Mouse (Mus musculus): ENCODE data around the gene Hemk1. TPM values are rescaled to one million over a fixed set of nuclear protein-coding genes. Genes with fewer than 3 reads are reported as not detected.

Gene Hemk1
- polyA plus RNA-seq, 1 experiment from 2014 or later = 18.8 TPM

DNA sequence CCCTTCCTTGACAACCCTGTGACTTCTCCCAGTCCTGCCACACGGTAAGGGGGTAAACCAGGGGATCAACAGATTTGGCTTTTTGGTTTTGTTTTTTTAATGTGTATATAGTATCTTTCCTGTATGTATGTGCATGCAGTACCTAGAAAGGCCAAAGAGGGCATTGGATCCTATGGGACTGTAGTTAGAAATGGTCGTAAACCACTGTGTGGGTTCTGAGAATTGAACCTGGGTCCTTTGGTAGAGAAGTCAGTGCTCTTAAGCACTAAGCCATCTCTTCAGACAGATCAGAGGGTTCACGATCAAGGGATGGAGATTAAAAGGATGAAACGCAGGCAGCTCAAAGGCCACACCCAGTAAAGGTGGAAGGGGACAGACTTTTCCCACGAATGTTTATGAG lies 3.1 kb downstream of the Hemk1 start:
- Histone ChIP-seq H3K9me3 (ENCODE audit: control insufficient read depth, low read length) (no peaks in the 10 kb centered on the region), H3K9ac (replicated peaks; ENCODE audit: low read depth, low read length) (no peak overlapping the region), H3K4me3 (replicated peaks; ENCODE audit: low read length) (no peak overlapping the region), H3K36me3 (ENCODE audit: control insufficient read depth, insufficient read depth) (no peaks in the 10 kb centered on the region), H3K27ac (ENCODE audit: low read length) (no peak overlapping the region), H3K4me1 (replicated peaks; ENCODE audit: control insufficient read depth, insufficient read depth, low read length) (peaks cover 14% of the 10 kb centered on the region), H3K4me2 (ENCODE audit: low read length) (no peak overlapping the region), H3K27me3 (replicated peaks; ENCODE audit: control insufficient read depth, insufficient read depth, low read length) (no peaks in the 10 kb centered on the region)
- 92% methylated on average over 5 of the region's 5 CpGs for WGBS
- no peak for ATAC-seq

DNA sequence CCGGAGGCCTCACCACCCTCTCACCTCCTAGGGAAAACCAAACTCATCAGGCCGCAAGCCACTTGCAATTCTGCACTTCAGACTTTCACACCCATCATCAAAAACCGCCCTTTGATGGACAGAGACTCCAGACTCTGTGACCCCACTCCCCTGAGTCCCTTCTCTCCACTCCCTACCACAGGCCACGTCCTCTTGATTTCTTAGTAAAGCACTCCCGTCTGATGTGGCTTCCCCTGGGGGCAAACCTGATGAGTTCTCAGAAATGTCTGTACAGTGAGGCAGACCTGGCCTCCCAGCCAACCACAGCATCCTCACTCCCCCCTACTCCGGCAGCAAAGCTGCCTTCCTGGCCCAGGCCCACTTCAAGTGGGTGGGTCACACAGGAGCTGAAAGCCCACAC lies 3.8 kb downstream of the Hemk1 start:
- peaks cover 12% of the 10 kb centered on the region for H3K4me1 ChIP-seq (replicated peaks; ENCODE audit: control insufficient read depth, insufficient read depth, low read length)
- WGBS = 86% methylated on average over 6 of the region's 6 CpGs

DNA sequence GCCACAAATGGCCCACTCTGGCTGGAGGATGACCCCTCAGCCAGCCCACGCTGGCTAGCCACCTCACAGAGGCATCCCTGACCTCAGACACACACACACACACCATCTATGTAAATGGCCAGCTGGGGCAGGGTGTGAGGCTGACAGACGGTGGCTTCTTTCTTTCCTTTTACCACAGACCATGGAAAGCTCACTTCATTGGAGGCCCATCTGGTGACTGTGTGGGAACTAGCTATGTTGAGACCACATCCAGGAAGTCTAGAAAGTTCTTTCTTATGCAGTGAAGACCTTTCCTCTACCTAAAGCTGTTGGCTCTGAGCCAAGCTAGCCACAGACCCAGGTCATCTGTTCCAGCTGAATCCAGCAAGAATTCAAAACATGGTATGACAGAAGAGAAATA lies 4.5 kb downstream of the Hemk1 start:
- Histone ChIP-seq H3K9ac (replicated peaks; ENCODE audit: low read depth, low read length) (no peak overlapping the region), H3K27ac (ENCODE audit: low read length) (no peak overlapping the region), H3K36me3 (ENCODE audit: control insufficient read depth, insufficient read depth) (no peaks in the 10 kb centered on the region), H3K4me1 (replicated peaks; ENCODE audit: control insufficient read depth, insufficient read depth, low read length) (peaks cover 8% of the 10 kb centered on the region), H3K27me3 (replicated peaks; ENCODE audit: control insufficient read depth, insufficient read depth, low read length) (no peaks in the 10 kb centered on the region), H3K9me3 (ENCODE audit: control insufficient read depth, low read length) (no peaks in the 10 kb centered on the region), H3K4me3 (replicated peaks; ENCODE audit: low read length) (no peak overlapping the region), H3K4me2 (ENCODE audit: low read length) (no peak overlapping the region)
- 73% methylated on average over 2 of the region's 2 CpGs for WGBS
- no peak for ATAC-seq

More for the DNA sequence above, 3.8 kb downstream of the Hemk1 start:
- no peaks in the 10 kb centered on the region for H3K27me3 ChIP-seq (replicated peaks; ENCODE audit: control insufficient read depth, insufficient read depth, low read length)
- no peaks in the 10 kb centered on the region for H3K9me3 ChIP-seq (ENCODE audit: control insufficient read depth, low read length)
- no peak overlapping the region for H3K4me2 ChIP-seq (ENCODE audit: low read length)
- H3K9ac ChIP-seq (replicated peaks; ENCODE audit: low read depth, low read length) = no peak overlapping the region
- H3K36me3 ChIP-seq (ENCODE audit: control insufficient read depth, insufficient read depth) = no peaks in the 10 kb centered on the region
- no peak for ATAC-seq
- H3K4me3 ChIP-seq (replicated peaks; ENCODE audit: low read length) = no peak overlapping the region
- no peak overlapping the region for H3K27ac ChIP-seq (ENCODE audit: low read length)

DNA sequence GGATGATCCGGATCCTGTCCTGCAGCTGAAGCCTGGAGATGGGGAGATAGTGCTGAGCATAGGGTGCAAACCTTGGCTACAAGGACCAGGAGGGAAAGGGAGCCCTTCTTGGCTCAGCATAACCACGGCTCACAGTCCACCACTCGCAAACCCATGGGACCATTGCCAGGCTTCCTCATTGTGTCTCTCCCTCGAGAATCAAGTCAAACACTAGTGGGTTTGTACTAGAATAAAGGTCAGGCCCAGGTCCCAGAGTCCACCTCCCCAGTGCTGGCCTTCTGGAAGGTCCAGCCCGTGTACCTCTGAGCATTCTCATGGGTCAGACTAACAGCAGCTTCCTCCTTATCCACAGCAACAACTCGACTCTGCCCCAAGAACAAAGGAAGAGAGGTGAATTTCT lies 7.4 kb downstream of the Hemk1 start:
- Histone ChIP-seq H3K27me3 (replicated peaks; ENCODE audit: control insufficient read depth, insufficient read depth, low read length) (no peaks in the 10 kb centered on the region), H3K4me2 (ENCODE audit: low read length) (no peak overlapping the region), H3K36me3 (ENCODE audit: control insufficient read depth, insufficient read depth) (no peaks in the 10 kb centered on the region), H3K27ac (ENCODE audit: low read length) (no peak overlapping the region), H3K4me3 (replicated peaks; ENCODE audit: low read length) (no peak overlapping the region), H3K9ac (replicated peaks; ENCODE audit: low read depth, low read length) (no peak overlapping the region), H3K9me3 (ENCODE audit: control insufficient read depth, low read length) (no peaks in the 10 kb centered on the region), H3K4me1 (replicated peaks; ENCODE audit: control insufficient read depth, insufficient read depth, low read length) (no peaks in the 10 kb centered on the region)
- no peak for ATAC-seq
- 79% methylated on average over 6 of the region's 6 CpGs for WGBS

DNA sequence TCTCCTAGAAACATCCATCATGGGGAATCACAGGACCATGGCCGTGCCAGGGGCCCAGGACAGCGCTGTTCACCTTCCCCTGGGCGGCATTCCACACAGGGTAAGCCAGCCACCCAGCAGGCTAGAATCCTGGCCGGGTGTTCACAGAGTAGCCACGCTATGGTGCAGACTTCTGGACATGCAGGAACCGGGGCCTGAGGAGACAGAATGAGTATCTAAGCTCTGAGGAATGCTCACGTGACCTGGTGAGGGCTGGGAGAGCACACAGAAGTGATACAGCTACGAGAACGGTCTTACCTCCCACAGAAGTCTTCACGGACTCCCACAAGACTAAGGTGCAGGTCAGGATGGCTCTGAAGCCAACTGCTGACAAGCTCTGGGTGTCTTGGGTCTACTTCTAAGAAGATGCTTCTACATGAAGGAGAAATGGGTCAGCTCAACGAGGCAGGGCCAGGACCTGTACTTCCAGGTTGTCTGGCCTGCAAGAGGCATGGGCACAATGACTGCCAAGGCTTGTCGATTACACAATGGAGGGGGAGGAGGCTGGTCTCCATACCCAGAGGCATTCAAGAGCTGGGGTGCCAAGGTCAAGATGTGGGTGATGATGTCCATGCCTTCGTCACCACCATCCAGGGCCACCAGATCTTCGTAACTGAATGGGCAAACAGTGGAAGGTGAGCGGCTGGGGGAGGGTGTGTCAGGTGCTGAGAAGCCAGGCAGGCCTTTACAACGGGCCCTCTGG lies 10.1 kb downstream of the Hemk1 start:
- 92% methylated on average over 16 of the region's 16 CpGs for WGBS
- Histone ChIP-seq H3K9ac (replicated peaks; ENCODE audit: low read depth, low read length) (no peak overlapping the region), H3K36me3 (ENCODE audit: control insufficient read depth, insufficient read depth) (no peaks in the 10 kb centered on the region), H3K4me3 (replicated peaks; ENCODE audit: low read length) (no peak overlapping the region), H3K27me3 (replicated peaks; ENCODE audit: control insufficient read depth, insufficient read depth, low read length) (no peaks in the 10 kb centered on the region), H3K9me3 (ENCODE audit: control insufficient read depth, low read length) (no peaks in the 10 kb centered on the region), H3K4me2 (ENCODE audit: low read length) (no peak overlapping the region), H3K27ac (ENCODE audit: low read length) (no peak overlapping the region), H3K4me1 (replicated peaks; ENCODE audit: control insufficient read depth, insufficient read depth, low read length) (0 out of 2 replicates have a peak, but pooled peaks cover 3% of the 10 kb centered on the region)
- no peak for ATAC-seq

DNA sequence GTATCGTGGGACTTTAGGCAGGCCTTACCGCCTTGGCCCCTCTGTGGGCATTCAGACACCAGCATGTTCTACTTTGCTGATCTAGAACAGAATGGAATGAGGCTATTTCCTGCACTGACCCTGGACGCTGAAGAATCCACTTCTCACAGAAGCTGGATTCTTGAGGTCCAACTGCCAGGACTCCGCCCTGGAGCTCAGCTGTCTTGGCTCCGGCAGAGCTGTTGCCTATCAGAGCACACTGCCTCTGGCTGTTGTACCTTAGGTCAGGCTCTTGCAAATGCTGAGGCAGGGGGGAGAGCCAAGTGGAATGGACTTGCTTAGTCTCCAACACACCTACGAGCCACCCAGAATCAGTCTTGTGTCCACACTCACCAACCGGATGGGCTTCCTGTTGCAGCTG lies 12.2 kb downstream of the Hemk1 start:
- Histone ChIP-seq H3K9ac (replicated peaks; ENCODE audit: low read depth, low read length) (no peak overlapping the region), H3K27ac (ENCODE audit: low read length) (no peak overlapping the region), H3K36me3 (ENCODE audit: control insufficient read depth, insufficient read depth) (no peaks in the 10 kb centered on the region), H3K9me3 (ENCODE audit: control insufficient read depth, low read length) (no peaks in the 10 kb centered on the region), H3K27me3 (replicated peaks; ENCODE audit: control insufficient read depth, insufficient read depth, low read length) (no peaks in the 10 kb centered on the region), H3K4me2 (ENCODE audit: low read length) (no peak overlapping the region), H3K4me1 (replicated peaks; ENCODE audit: control insufficient read depth, insufficient read depth, low read length) (0 out of 2 replicates have a peak, but pooled peaks cover 3% of the 10 kb centered on the region), H3K4me3 (replicated peaks; ENCODE audit: low read length) (no peak overlapping the region)
- WGBS = 89% methylated on average over 7 of the region's 7 CpGs
- ATAC-seq = no peak

DNA sequence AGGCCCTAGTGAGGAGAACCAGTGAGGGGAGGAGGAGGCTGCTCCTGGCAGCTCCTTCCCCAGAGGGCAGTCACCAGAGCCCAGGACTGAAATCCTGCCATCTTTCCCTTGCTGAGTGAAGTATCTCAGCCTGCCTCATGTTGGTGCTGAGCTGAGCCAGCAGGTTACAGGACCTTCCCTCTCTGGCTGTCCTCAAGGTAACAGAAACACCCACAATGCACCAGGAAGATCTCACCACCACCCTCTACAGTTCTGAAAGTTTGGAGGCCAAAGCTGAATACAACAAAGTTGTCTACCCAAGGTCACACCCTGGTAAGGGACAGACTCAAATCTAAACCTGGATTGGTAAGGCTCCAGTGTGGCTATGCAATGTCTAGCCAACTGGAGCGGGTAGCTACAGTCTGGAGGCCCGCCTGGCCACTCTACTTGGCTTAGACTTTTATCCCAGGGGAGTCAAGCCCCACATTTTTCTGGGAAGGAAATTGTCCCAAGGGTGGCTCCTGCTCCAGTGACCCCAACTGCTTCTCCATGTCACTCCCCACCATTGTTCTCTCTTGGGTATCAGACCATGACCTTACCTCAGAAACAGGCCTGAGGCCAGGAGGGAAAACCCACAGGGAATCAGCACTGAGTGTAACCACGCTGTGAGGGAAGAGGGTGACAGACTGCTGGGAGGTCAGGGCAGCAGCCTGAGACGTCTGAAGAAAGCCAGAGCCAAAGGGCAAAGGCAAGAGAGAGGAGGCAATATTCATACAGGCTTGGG lies 13.2 kb downstream of the Hemk1 start:
- H3K4me2 ChIP-seq (ENCODE audit: low read length) = no peak overlapping the region
- no peaks in the 10 kb centered on the region for H3K27me3 ChIP-seq (replicated peaks; ENCODE audit: control insufficient read depth, insufficient read depth, low read length)
- no peak overlapping the region for H3K4me3 ChIP-seq (replicated peaks; ENCODE audit: low read length)
- H3K36me3 ChIP-seq (ENCODE audit: control insufficient read depth, insufficient read depth) = no peaks in the 10 kb centered on the region
- H3K27ac ChIP-seq (ENCODE audit: low read length) = no peak overlapping the region
- H3K9ac ChIP-seq (replicated peaks; ENCODE audit: low read depth, low read length) = no peak overlapping the region
- 0 out of 2 replicates have a peak, but pooled peaks cover 3% of the 10 kb centered on the region for H3K4me1 ChIP-seq (replicated peaks; ENCODE audit: control insufficient read depth, insufficient read depth, low read length)
- 71% methylated on average over 4 of the region's 4 CpGs for WGBS
- no peaks in the 10 kb centered on the region for H3K9me3 ChIP-seq (ENCODE audit: control insufficient read depth, low read length)
- ATAC-seq = no peak

DNA sequence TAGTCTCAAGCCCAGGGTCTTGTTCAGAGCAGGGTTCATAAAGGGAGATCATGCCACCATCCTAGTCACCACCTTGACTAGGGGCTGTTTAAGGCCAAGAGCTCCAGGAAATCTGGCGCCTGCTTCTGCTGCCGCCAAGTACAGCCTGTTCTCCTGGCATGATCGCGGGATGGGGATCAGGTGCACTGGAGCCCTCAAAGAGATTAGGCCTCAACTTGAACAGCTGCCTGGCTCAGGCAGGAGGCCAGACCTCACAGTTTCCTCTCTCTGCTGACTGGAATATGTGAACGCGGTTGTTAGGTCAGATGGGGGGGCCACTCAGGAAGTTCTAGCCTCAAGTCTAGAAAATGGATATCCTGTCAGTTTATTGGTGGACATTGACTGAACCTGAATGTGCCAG lies 14.6 kb downstream of the Hemk1 start:
- H3K4me3 ChIP-seq (replicated peaks; ENCODE audit: low read length) = no peak overlapping the region
- H3K36me3 ChIP-seq (ENCODE audit: control insufficient read depth, insufficient read depth) = no peaks in the 10 kb centered on the region
- 60% methylated on average over 6 of the region's 6 CpGs for WGBS
- no peaks in the 10 kb centered on the region for H3K27me3 ChIP-seq (replicated peaks; ENCODE audit: control insufficient read depth, insufficient read depth, low read length)
- no peak overlapping the region for H3K4me2 ChIP-seq (ENCODE audit: low read length)
- 0 out of 2 replicates have a peak, but pooled peaks cover 3% of the 10 kb centered on the region for H3K4me1 ChIP-seq (replicated peaks; ENCODE audit: control insufficient read depth, insufficient read depth, low read length)
- no peak overlapping the region for H3K27ac ChIP-seq (ENCODE audit: low read length)
- H3K9ac ChIP-seq (replicated peaks; ENCODE audit: low read depth, low read length) = no peak overlapping the region
- ATAC-seq = no peak
- no peaks in the 10 kb centered on the region for H3K9me3 ChIP-seq (ENCODE audit: control insufficient read depth, low read length)

DNA sequence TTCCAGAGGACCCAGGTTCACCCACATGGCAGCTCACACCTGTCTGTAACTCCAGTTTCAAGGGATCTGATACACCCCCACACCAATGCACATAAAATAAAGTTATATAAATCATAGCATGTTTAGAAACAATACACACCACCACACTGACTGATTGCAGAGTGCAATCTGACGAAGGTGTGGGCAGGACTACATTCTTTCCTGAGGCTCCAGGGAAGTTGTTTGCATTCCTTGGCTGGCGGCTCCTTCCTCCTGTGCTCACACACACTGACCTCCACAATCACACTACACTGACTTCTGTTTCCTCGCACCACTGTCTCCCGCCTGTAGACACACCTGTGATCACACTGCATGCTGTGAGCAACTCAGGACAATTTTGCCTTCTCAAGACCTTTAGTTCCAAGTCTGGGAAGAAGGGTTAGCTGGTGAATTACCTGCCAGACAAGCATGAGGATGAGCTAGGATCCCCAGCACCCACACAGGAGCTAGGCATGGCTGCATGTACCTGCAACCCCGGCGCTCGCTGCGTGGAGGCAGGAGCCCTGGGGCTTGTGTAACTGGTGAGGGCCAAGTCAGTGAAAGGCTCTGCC lies 15.6 kb downstream of the Hemk1 start:
- H3K4me3 ChIP-seq (replicated peaks; ENCODE audit: low read length) = no peak overlapping the region
- ATAC-seq = no peak

More for the DNA sequence above, 15.6 kb downstream of the Hemk1 start:
- Histone ChIP-seq H3K27me3 (replicated peaks; ENCODE audit: control insufficient read depth, insufficient read depth, low read length) (no peaks in the 10 kb centered on the region), H3K4me1 (replicated peaks; ENCODE audit: control insufficient read depth, insufficient read depth, low read length) (0 out of 2 replicates have a peak, but pooled peaks cover 3% of the 10 kb centered on the region), H3K36me3 (ENCODE audit: control insufficient read depth, insufficient read depth) (no peaks in the 10 kb centered on the region), H3K9me3 (ENCODE audit: control insufficient read depth, low read length) (no peaks in the 10 kb centered on the region), H3K27ac (ENCODE audit: low read length) (no peak overlapping the region), H3K4me2 (ENCODE audit: low read length) (no peak overlapping the region), H3K9ac (replicated peaks; ENCODE audit: low read depth, low read length) (no peak overlapping the region)
- WGBS = 90% methylated on average over 8 of the region's 8 CpGs
